Mouse (Mus musculus): ENCODE results near the gene Vps33a. TPM values are rescaled to one million over a fixed set of nuclear protein-coding genes. Genes with fewer than 3 reads are reported as not detected.
A peak's percentile ranks its signal among the peaks of the same experiment; 100 is the strongest.

The Vps33a gene
- 31.0 and 39.6 TPM in 2 replicates for polyA plus RNA-seq (2014; fragmentation: Nextera tagmentation; extraction: Ambion mirVana)

DNA sequence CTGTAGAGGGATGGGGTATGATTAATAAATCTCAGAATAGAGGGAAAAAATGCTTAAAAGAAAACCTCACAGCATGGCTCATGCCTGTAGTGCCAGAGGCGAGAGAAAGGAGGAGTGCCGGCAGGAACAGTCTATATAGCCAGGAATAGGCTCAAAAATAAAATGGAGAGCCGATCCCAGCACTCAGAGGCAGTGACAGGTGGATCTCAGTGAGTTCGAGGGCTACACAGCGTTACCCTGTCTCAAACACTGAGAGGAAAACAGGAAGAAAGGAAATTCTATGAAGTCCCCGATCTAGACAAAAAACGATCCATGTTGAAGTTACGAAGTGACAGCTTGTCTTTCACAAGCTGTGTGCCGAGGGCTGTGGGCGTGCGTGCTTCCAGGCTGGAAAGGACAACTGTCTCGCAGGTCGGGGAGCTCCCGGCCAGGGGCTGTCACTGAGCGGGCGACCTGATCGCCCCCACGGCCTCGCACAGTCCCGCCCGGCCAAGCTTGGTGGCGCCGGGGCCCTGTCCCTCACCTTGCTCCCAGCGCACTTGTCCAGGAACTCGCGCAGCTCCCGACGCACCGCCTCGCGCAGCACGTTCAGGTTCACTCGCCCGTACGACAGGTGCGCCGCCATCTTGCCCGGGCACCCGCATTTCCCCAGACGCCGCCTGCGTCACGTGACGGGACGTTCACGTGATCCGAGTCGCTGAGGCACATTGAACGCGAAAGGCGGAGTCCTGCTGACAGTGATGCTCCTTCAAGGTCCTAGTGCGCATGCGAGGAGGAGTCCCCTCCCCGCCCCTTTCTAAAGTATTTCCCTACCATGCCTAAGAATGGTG is at the start of gene Vps33a:
Gene Vps33a (minus strand): TSS at position 682 of the 830 bp plus-strand sequence.
- Histone ChIP-seq H3K4me2 (ENCODE audit: low read depth, low read length, severe bottlenecking) (peak within 1 kb of the TSS; percentile 84), H3K27me3 (ENCODE audit: control insufficient read depth, insufficient read depth, low read length) (no peaks in the 10 kb centered on the region), H3K4me1 (replicated peaks; ENCODE audit: control insufficient read depth, insufficient read depth, low read length) (peaks cover 3% of the 10 kb centered on the region; the same call in 1 of the 2 replicates), H3K9ac (ENCODE audit: low read length) (peak within 1 kb of the TSS; percentile 82), H3K36me3 (ENCODE audit: control insufficient read depth, insufficient read depth, low read length) (no peaks in the 10 kb centered on the region), H3K27ac (ENCODE audit: low read depth, low read length) (0 out of 2 replicates have a peak within 1 kb of the TSS, but pooled peaks have one; percentile 18), H3K9me3 (ENCODE audit: control insufficient read depth, low read length) (no peaks in the 10 kb centered on the region), H3K4me3 (ENCODE audit: low read depth, low read length) (peak within 1 kb of the TSS; percentile 94)
- DNase-seq (ENCODE audit: low spot score) (peak; percentile 99), ATAC-seq (replicated peaks; ENCODE audit: low FRiP score) (peak; percentile 92)
- under 1% methylated on average over 54 of the region's 54 CpGs for WGBS

DNA sequence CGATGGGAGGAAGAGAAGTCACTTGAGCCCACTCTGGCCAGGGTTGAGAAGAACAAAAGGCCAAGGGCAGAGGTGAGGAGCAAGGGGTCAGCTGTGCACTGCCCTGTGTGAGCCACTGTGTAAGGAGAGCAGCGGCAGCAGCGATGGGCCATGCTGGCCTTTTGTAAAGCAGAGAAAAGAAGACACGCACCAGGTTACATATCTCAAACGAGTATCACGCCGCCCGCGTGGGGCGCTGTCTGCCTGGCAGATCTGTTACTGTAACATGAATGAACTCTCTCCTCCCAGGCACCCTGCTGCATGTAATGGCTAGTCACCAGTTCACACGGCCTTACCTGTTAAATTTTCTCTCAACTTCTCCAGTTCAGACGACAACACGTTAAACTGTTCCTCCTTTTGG is 49.6 kb upstream of the Vps33a start:
- no peak for DNase-seq (ENCODE audit: low spot score)

DNA sequence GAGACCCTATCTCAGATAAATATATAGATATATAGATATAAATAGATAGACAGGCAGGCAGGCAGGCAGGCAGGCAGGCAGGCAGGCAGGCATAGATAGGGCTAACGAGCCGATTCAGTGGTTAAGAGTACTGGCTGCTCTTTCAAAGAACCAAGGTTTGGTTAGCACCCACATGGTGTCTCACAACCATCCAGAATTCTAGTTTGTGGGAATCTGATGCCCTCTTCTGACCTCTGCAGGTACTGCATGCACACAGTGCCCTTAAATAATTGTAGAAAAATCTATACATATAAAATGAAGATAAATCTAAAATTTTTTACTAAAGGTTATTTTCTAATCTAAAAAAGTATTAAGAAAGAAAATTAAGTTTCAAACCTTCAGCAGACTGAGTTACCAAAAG is 45.7 kb upstream of the Vps33a start:
- WGBS = 63% methylated on average over 2 of the region's 2 CpGs
- no peak overlapping the region for H3K9ac ChIP-seq (ENCODE audit: low read length)
- ATAC-seq (replicated peaks; ENCODE audit: low FRiP score) (no peak), DNase-seq (ENCODE audit: low spot score) (no peak)
- no peaks in the 10 kb centered on the region for H3K9me3 ChIP-seq (ENCODE audit: control insufficient read depth, low read length)
- no peaks in the 10 kb centered on the region for H3K27me3 ChIP-seq (ENCODE audit: control insufficient read depth, insufficient read depth, low read length)
- H3K27ac ChIP-seq (ENCODE audit: low read depth, low read length) = no peak overlapping the region
- H3K36me3 ChIP-seq (ENCODE audit: control insufficient read depth, insufficient read depth, low read length) = peaks cover 11% of the 10 kb centered on the region; the same call in 1 of the 2 replicates
- H3K4me3 ChIP-seq (ENCODE audit: low read depth, low read length) = no peak overlapping the region
- H3K4me2 ChIP-seq (ENCODE audit: low read depth, low read length, severe bottlenecking) = no peak overlapping the region
- no peaks in the 10 kb centered on the region for H3K4me1 ChIP-seq (replicated peaks; ENCODE audit: control insufficient read depth, insufficient read depth, low read length)

More for the DNA sequence above, 49.6 kb upstream of the Vps33a start:
- H3K4me1 ChIP-seq (replicated peaks; ENCODE audit: control insufficient read depth, insufficient read depth, low read length) = no peaks in the 10 kb centered on the region
- no peak overlapping the region for H3K4me2 ChIP-seq (ENCODE audit: low read depth, low read length, severe bottlenecking)
- H3K36me3 ChIP-seq (ENCODE audit: control insufficient read depth, insufficient read depth, low read length) = peaks cover 4% of the 10 kb centered on the region; the same call in 1 of the 2 replicates
- no peak overlapping the region for H3K9ac ChIP-seq (ENCODE audit: low read length)
- no peak for ATAC-seq (replicated peaks; ENCODE audit: low FRiP score)
- H3K27ac ChIP-seq (ENCODE audit: low read depth, low read length) = no peak overlapping the region
- 70% methylated on average over 13 of the region's 13 CpGs for WGBS
- H3K4me3 ChIP-seq (ENCODE audit: low read depth, low read length) = no peak overlapping the region
- H3K9me3 ChIP-seq (ENCODE audit: control insufficient read depth, low read length) = no peaks in the 10 kb centered on the region
- H3K27me3 ChIP-seq (ENCODE audit: control insufficient read depth, insufficient read depth, low read length) = no peaks in the 10 kb centered on the region

DNA sequence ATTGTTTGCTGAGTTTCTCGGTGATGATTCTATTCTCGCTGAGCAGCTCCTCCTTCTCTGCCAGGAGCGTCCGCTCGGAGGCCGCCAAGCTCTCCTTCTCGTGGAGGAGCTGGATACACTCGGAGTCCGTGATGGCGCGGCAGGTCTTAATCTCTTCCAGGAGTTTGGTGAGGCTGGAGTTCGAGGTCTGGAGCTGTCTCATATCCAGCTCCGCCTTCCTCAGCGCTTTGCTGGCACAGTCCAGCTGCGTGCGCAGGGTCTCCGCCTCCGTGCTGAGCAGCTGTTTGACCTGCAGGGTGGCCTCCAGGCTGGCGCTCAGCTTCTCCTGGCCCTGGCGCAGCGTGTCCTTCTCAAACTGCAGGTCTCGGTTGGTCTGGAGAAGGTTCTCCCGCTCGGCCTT is 41.4 kb upstream of the Vps33a start:
- ATAC-seq (replicated peaks; ENCODE audit: low FRiP score) (no peak), DNase-seq (ENCODE audit: low spot score) (no peak)
- H3K36me3 ChIP-seq (ENCODE audit: control insufficient read depth, insufficient read depth, low read length) = peaks cover 16% of the 10 kb centered on the region; the same call in 1 of the 2 replicates
- H3K27ac ChIP-seq (ENCODE audit: low read depth, low read length) = no peak overlapping the region
- H3K27me3 ChIP-seq (ENCODE audit: control insufficient read depth, insufficient read depth, low read length) = no peaks in the 10 kb centered on the region
- H3K9ac ChIP-seq (ENCODE audit: low read length) = no peak overlapping the region
- WGBS = 96% methylated on average over 24 of the region's 24 CpGs
- H3K4me1 ChIP-seq (replicated peaks; ENCODE audit: control insufficient read depth, insufficient read depth, low read length) = no peaks in the 10 kb centered on the region
- no peak overlapping the region for H3K4me2 ChIP-seq (ENCODE audit: low read depth, low read length, severe bottlenecking)
- H3K4me3 ChIP-seq (ENCODE audit: low read depth, low read length) = no peak overlapping the region
- H3K9me3 ChIP-seq (ENCODE audit: control insufficient read depth, low read length) = no peaks in the 10 kb centered on the region

DNA sequence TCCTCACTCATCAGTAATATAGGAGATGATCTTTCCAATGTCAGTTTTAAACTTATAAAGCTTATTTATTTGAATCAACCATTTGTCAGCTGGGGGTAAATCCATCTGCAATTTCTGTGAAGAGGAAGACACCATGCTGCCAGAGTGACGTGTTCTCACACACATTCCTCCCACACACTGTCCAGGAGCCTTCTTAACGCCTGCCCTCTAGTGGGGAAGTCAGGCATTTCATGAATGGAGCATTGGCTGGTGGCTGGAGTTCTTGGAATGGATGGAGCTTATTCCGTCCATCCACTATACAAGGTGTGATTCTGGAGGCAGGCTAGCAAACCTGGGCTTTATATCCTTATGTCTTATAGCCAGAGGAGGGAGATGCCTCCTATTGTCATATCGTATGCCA is 37.0 kb upstream of the Vps33a start:
- 35% methylated on average over 4 of the region's 4 CpGs for WGBS
- H3K9me3 ChIP-seq (ENCODE audit: control insufficient read depth, low read length) = no peaks in the 10 kb centered on the region
- DNase-seq (ENCODE audit: low spot score) = peak; percentile 84
- no peak overlapping the region for H3K9ac ChIP-seq (ENCODE audit: low read length)
- peaks cover 16% of the 10 kb centered on the region; the same call in 1 of the 2 replicates for H3K36me3 ChIP-seq (ENCODE audit: control insufficient read depth, insufficient read depth, low read length)
- H3K27ac ChIP-seq (ENCODE audit: low read depth, low read length) = no peak overlapping the region
- no peaks in the 10 kb centered on the region for H3K4me1 ChIP-seq (replicated peaks; ENCODE audit: control insufficient read depth, insufficient read depth, low read length)
- H3K4me2 ChIP-seq (ENCODE audit: low read depth, low read length, severe bottlenecking) = no peak overlapping the region
- no peaks in the 10 kb centered on the region for H3K27me3 ChIP-seq (ENCODE audit: control insufficient read depth, insufficient read depth, low read length)
- no peak overlapping the region for H3K4me3 ChIP-seq (ENCODE audit: low read depth, low read length)
- ATAC-seq (replicated peaks; ENCODE audit: low FRiP score) = no peak

DNA sequence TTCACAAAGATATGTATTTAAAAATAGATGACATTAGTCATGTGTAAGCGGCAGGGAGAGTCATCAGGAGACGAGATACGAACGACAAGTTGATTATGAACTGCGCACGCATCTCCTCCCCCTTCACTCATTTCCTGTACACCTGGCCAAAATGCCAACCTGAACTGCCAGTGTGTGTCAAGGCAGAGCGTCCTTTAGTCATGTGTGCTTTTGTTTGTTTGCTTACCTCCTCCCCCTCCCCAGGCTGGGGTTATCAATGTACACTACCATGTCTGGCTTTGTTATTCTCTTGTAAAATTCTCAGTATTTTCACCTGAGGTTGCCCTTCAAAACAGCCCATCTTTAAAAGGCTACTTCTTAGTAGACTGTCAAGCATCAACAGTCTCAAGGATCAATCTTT is 36.6 kb upstream of the Vps33a start:
- no peaks in the 10 kb centered on the region for H3K9me3 ChIP-seq (ENCODE audit: control insufficient read depth, low read length)
- WGBS = 96% methylated on average over 7 of the region's 7 CpGs
- ATAC-seq (replicated peaks; ENCODE audit: low FRiP score) (no peak), DNase-seq (ENCODE audit: low spot score) (no peak)
- no peak overlapping the region for H3K4me2 ChIP-seq (ENCODE audit: low read depth, low read length, severe bottlenecking)
- H3K9ac ChIP-seq (ENCODE audit: low read length) = no peak overlapping the region
- H3K27me3 ChIP-seq (ENCODE audit: control insufficient read depth, insufficient read depth, low read length) = no peaks in the 10 kb centered on the region
- H3K27ac ChIP-seq (ENCODE audit: low read depth, low read length) = no peak overlapping the region
- H3K4me3 ChIP-seq (ENCODE audit: low read depth, low read length) = no peak overlapping the region
- no peaks in the 10 kb centered on the region for H3K4me1 ChIP-seq (replicated peaks; ENCODE audit: control insufficient read depth, insufficient read depth, low read length)
- H3K36me3 ChIP-seq (ENCODE audit: control insufficient read depth, insufficient read depth, low read length) = peaks cover 12% of the 10 kb centered on the region; the same call in 1 of the 2 replicates

DNA sequence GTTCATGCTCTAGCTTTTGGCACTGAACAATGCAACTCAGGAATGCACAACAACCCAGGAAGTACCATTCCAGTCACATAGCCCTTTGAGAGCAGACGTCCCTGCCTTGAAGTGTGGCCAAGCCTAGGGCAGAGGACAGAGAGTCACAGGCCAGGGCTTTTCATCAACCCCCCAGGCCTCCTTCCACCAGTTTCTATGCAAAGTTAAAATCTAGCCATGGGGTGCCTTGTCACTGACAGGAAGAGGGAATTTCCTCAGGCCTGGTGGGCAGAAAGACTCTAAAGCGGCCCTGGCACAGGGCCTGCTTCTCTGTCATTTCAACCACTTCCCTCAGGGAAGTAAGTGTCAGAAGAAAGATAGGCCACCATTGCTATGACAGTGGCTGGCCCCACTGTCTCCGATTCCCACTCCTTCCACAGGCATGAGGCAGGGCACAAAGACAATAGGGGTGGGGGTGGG is 34.4 kb upstream of the Vps33a start:
- Histone ChIP-seq H3K27ac (ENCODE audit: low read depth, low read length) (no peak overlapping the region), H3K4me2 (ENCODE audit: low read depth, low read length, severe bottlenecking) (no peak overlapping the region), H3K36me3 (ENCODE audit: control insufficient read depth, insufficient read depth, low read length) (peaks cover 9% of the 10 kb centered on the region; the same call in 1 of the 2 replicates), H3K4me3 (ENCODE audit: low read depth, low read length) (no peak overlapping the region), H3K4me1 (replicated peaks; ENCODE audit: control insufficient read depth, insufficient read depth, low read length) (no peaks in the 10 kb centered on the region), H3K27me3 (ENCODE audit: control insufficient read depth, insufficient read depth, low read length) (no peaks in the 10 kb centered on the region), H3K9ac (ENCODE audit: low read length) (no peak overlapping the region), H3K9me3 (ENCODE audit: control insufficient read depth, low read length) (no peaks in the 10 kb centered on the region)
- DNase-seq (ENCODE audit: low spot score) (no peak), ATAC-seq (replicated peaks; ENCODE audit: low FRiP score) (no peak)
- WGBS = 79% methylated on average over 3 of the region's 3 CpGs

DNA sequence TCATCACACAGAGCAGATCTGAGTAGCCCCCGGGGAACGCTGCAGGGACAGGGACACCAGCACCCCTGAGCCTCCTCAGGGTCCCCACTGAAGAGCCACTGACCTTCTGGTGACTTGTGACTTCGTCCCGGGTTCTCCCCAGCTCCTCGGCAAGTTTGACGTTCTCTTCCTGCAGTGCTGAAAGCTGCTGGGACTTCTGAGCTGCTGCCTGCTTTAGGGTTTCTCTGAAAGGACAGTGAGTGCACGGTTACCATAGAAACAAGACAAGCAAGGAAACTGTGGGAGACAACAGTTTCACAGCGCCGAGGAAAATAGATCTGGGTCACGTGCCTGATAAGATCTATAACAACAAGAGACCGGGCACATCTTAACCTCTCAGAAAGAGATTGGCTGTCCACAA is 30.7 kb upstream of the Vps33a start:
- Histone ChIP-seq H3K9ac (ENCODE audit: low read length) (no peak overlapping the region), H3K27ac (ENCODE audit: low read depth, low read length) (no peak overlapping the region), H3K27me3 (ENCODE audit: control insufficient read depth, insufficient read depth, low read length) (no peaks in the 10 kb centered on the region), H3K9me3 (ENCODE audit: control insufficient read depth, low read length) (no peaks in the 10 kb centered on the region), H3K36me3 (ENCODE audit: control insufficient read depth, insufficient read depth, low read length) (peaks cover 4% of the 10 kb centered on the region; the same call in 1 of the 2 replicates), H3K4me3 (ENCODE audit: low read depth, low read length) (no peak overlapping the region), H3K4me2 (ENCODE audit: low read depth, low read length, severe bottlenecking) (no peak overlapping the region), H3K4me1 (replicated peaks; ENCODE audit: control insufficient read depth, insufficient read depth, low read length) (no peaks in the 10 kb centered on the region)
- 70% methylated on average over 11 of the region's 11 CpGs for WGBS
- ATAC-seq (replicated peaks; ENCODE audit: low FRiP score) = no peak
- no peak for DNase-seq (ENCODE audit: low spot score)
